Mouse (Mus musculus): Measurements from ENCODE around the gene St5.

The St5 gene

DNA sequence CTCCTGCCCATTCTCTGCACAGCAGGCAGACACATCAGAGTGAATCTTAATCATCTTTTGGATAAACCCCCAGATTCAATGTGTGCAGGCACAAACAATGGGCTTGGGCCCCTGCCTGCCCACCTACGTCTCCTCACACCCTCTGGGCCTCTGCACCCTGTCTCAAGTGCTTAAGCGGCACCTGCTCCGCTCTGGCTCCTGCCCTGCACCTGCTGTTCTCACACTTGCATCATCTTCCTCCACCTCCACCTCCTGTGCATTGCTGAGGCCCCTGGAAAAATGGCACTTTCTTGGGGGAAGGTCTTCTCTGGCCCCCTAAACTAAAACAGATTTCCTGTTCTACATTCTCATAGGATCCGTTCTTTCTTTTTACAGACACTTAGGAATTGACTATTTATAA lies 169.5 kb downstream of the St5 start:
- DNase-seq (ENCODE audit: extremely low spot score, low read depth, low spot score) = no peak

DNA sequence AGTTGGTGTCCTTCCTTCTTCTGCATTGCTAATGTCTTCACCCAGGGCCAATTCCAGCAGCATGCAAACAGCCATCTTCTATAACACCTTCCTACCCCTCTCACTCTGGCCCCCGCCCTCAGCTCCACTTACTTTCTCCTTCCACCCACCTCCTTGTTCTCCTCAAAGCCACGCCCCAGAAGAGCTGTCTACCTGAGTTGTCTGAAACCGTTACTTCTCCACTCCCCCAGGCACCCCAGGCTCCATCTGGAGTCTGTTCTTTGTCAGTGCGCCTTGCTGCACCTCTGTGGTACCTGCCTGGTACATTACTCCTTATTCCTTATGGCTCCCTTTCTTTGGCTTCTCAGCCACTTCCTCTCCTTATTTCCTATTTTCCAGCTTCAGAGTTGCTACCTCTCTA lies 170.3 kb downstream of the St5 start:
- DNase-seq (ENCODE audit: extremely low spot score, low read depth, low spot score) = no peak

DNA sequence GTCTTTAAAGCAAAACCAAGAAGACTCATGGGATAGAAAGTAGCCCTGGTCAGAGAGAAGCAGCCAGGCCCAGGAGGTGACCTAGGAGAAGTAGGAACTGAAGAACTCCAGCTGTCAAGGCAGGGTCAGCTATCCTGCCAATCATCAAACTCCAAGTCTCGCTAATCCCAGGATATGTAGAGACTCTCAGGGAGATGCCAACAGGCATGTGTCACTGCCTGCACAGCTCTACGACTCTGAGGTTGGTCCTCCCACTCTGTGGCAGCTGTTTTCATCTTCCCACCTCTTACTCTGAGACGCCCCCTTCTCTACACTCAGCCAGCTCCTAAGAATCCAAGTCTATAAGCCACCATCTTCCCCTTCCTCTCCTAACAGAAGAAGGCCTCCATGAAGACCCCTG lies 170.7 kb downstream of the St5 start:
- no peak for DNase-seq (ENCODE audit: extremely low spot score, low read depth, low spot score)

DNA sequence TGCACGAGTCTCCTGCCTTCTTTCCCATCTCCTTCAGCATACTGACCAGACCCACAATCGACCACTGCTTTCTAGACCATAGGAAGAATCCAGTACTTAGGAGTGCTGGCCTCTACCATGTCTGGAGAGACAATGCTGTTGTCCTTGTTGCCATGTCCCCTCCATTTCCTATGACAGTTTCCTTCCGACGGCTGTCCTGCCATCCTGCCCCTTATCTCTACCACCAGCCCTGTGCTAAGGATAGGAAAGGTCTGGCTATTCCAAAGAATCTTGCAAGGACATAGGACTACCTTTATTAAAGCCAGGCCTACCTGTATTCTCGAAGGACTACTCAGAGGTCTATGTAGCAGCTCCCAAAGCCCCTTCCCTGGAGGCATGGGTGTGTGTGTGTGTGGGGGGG lies 171.9 kb downstream of the St5 start:
- no peak for DNase-seq (ENCODE audit: extremely low spot score, low read depth, low spot score)

DNA sequence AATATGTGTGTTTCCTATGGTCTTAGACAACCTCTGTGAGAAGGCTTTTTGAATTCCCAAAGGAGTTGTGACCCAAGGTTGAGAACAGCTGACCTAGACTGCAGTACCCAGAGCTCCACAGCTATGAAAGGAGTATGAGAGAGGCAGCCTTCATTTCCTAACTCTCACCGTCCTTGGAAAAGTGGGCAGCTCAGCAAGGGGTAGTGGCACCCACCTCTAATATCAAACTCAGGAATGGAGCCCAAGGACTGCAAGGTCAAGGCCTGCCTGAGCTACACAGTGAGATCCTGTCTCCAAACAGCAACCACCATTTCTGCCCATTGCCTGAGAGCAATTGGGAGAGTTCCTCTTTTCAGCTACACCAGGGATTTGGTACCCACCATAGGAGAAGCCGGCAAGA lies 173.7 kb downstream of the St5 start:
- DNase-seq (ENCODE audit: extremely low spot score, low read depth, low spot score) = no peak

DNA sequence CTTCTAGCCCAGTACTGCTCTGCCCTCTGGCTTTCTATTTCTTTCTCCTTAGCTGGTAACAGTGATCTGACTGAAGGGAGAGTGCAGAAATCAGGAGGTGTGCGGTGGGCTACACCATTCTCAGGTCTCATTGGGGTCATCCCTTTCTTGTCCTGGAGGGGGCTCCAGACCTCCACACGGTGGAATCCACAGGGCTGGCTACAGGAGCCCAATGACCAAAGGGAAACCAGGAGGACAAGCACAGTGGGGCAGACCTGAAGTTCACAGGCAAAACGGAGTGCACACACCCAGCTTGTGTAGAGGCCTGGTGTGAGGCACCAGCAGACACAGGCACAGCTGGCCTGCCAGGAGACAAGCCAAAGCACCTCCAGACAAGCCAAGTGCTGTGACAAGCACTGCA lies 175.0 kb downstream of the St5 start:
- DNase-seq (ENCODE audit: extremely low spot score, low read depth, low spot score) = no peak

DNA sequence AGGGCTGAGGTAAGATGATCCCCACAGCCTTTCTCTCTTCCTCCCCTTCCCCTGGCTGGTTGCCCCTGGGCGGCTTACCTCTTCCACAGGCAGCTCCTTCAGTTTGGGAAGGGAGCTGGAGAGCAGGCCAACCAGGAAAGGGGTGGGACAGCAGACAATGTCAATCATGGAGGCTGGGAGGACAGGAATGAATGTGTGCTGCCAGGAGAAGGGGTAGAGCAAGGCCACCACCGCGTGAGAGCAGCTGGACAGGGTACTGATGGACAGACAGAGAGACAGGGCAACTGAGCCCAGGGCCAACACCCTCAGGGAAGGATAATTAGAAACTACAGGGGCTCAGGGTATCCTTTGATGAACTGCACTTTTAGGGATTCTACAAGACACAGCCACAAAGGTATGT lies 175.9 kb downstream of the St5 start:
- no peak for DNase-seq (ENCODE audit: extremely low spot score, low read depth, low spot score)

DNA sequence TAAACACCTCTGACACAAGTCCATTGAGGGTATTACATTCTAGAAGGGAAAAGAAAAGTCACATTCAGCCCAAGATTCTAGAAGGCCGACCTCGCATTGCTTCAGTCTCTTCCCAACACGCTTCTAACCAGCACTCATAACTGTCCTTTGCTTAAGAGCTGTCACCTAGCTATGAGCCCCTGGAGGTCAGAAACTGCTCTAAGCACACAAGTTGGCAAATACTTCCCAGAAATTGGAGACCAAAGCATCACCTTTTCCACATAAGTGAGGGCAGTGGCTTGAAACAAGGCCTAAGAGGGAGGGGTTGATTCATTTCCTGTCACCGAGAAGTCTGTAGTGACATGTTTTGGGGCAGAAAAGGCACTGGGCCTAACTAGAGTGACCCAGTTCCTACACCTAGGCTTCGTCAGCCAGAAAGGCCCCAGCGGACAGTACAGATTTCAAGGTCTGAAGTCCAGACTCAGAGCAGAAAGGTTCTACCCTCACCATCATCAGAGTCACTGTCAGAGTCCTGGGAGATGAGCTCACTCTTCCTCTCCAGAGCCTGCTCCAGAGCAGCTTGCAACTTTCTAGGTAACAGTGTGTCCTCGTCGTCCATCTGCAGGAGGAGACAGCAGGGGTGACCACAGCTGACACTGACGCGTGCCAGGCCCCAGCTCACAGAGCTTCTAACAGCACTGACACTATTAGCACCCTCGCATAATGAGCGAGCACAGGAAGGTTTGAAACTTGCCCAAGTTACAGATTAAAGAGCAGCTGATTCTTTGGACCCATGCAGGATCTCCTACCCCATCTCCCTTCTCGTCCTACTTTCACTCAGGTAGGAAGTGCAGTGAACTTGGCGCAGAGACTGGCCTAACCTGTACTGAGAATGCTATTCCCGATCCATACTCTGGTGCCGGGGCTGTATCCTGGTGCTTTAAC lies 177.4 kb downstream of the St5 start:
- DNase-seq (ENCODE audit: extremely low spot score, low read depth, low spot score) = no peak

DNA sequence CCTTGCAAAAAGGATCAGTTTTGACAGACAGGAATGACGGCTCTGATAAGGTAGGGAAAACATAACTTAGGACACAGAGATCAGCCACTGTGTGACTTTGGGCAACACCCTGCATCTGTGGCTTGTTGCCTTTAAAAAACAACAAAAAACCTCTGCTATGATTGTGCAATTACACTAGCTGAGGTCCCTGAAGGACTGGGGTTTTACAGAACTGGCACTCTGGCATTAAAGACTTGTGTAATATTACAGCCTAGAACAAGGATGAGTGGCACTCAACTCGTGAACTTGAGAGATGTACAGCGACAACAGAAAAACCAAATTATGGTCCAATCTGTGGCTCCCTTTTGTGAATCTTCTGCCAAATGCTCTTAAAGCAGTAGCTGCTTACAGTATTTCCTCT lies 178.6 kb downstream of the St5 start:
- no peak for DNase-seq (ENCODE audit: extremely low spot score, low read depth, low spot score)

DNA sequence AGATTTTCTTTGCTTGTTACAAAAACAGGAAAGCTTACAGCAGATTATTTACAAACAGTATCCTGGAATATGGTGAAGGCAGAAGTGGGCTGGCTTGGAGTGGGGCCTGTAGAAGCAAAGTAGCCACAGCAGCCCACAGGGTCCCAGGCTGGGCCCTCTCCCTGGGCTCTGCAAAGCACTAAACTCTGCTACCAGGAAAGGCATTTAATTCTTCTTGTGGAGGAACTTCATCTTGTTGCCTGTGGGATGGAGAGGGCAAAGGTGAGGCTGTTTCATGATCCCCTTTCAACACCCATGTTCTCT lies 179.0 kb downstream of the St5 start:
- no peak for DNase-seq (ENCODE audit: extremely low spot score, low read depth, low spot score)

DNA sequence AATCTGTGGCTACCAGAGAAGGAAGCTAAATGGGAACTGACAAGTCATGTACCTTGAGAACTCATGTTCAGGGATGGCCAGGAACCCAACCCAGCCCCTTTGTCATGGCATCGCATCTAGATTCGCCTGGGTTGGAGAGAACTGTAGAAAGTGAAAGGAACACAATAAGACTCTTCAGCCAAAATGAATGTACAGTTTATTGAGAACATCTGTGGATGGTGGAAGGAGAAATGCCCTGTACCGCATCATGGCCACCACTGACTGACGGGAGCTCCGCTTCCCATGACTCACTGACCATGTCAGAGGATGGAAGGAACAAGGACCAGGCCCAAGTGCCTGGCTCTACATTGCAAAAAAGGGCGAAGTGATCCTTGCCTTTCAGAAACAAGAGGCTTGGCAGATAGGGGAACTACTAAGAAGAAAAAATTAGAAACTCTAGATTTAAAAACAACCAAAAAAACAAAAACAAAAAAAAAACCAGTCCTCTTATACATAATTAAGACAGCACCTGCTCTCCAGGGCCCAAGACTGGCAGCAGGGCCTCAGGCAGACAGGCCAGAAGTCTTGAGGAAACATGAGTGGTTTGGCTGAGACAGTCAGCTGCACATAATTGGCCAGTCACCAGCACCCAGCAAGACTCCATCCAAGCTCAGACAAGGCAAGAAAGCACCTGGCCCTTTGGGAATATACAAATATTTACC lies 179.5 kb downstream of the St5 start:
- DNase-seq (ENCODE audit: extremely low spot score, low read depth, low spot score) = no peak

DNA sequence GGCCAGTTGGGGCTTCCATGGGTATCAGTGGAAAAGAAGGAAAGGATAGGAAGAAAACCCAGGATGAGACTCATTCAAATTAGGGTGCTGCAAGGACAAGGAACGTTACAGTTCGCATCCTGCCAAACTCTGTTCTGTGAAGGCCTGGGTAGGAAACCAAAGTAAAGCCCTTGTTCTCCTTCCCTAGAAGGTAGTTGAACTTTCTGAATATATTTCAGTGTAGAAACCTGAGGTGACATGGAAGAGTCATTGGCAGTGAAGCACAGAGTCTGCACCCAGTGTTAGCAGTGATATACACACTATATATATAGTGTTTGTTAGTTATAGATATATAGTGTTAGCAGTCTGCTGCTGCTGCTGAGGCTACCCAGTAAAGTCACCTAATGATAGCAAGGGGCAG lies 180.1 kb downstream of the St5 start:
- DNase-seq (ENCODE audit: extremely low spot score, low read depth, low spot score) = no peak

DNA sequence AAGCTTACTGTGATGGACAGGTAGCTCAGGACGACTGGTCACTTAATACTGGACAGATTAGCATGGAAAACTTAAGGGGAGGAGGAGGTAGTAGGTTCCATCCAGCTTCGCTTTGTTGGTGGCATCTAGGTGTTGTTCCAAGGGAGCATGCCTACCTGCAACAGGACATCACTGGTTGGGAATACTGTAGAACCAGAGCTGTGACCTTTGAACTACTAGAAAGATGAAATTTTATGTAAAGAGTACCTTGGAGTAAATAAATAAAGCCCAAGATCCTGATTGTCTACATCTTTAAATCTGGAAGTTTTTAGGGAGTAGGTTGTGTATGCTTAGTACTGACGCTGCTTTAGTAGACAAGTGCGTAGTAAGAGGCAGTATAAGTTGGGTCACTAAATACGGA lies 181.3 kb downstream of the St5 start:
- DNase-seq (ENCODE audit: extremely low spot score, low read depth, low spot score) = no peak

DNA sequence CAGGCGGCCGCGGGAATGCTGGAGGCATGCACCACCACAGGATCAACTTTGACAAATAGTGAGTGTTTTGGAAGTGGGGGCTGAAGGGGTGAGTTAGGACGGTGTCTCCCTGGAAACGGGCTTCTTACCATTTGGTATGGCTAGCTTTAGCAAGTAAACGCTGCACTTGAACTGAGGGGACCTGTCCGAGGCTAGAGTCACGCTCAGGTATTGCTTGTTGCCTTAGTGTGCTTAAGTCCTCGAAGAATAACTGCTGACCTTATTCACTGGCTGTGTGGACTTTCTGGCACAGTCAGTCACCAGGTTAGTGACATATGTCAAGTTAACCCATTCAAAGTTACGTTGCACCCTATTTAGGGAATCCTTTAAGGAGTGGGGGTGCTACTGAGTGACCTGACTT lies 183.5 kb downstream of the St5 start:
- no peak for DNase-seq (ENCODE audit: extremely low spot score, low read depth, low spot score)

DNA sequence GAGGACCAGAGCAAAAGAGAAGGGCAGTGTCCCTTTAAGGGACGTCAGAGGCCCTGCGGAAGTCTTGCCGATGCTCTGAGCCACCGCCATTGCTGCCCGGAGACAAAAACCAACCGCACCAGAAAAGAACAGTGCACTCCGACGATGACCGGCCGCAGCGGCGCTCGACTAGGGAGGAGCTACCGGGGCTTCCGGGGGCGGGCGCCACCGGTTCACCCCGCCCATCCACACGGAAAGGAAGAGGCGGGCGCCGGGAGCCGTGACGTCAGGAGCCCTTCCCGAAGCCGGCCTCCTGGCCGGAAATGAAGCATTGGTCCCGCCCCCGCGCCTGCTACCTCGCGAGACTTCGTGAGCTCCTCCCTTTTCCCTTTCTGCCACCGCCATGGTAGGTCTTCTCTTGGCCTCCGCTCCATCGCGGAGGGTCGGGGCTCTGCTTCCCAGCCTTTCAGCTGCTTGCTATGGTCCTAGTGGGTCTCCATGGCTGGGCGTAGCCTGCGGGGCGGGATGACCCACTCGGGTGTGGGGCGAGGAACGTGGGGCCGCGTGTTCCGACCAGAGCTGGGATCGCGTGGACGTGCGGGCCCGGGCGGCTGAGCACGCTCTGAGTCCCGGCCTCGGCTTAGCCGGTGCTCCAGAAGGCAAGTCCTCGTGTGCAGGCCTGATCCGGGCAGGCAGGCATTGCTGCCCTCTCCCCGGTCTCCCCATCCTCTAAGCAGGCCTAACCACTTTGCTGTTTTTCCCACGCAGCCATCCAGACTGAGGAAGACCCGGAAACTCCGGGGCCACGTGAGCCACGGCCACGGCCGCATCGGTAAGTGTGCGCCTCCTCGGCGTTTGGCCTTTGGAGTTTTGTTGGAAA lies 184.3 kb downstream of the St5 start, which contains the start of gene Rpl27a:
TSS of gene Rpl27a (plus strand) at position 310 of the 859 bp plus-strand sequence.
- DNase-seq (ENCODE audit: extremely low spot score, low read depth, low spot score) = peak; percentile 86

DNA sequence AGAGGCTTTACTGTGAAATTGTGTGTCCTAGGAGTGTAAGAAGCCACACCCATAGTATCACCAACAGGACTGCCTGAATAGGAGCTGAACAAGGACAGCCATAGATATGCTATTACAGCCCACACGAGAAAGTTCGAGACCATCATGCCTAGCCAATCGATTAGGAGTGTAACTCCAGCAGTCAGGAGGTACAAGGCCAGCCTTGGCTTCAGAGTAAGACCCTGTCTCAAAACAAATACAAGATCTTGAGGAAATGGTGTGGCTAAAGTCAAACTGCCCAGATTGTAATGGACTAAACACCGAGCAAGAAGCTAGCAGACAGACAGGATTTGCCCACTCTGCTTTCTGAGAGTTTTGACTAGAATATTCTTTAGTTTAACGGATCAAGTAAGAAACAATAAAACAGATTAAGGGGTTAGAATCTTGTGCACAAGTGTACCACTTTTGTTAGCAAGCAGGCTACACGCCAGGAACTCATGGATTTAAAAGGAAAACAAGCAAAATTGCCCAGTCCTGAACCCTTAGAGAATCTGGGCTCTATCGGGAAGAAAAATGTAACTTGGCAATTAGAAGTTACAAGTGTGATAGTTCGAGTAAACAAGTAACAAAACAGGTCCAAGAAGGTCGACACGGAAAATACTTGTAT lies 185.2 kb downstream of the St5 start:
- DNase-seq (ENCODE audit: extremely low spot score, low read depth, low spot score) = no peak

DNA sequence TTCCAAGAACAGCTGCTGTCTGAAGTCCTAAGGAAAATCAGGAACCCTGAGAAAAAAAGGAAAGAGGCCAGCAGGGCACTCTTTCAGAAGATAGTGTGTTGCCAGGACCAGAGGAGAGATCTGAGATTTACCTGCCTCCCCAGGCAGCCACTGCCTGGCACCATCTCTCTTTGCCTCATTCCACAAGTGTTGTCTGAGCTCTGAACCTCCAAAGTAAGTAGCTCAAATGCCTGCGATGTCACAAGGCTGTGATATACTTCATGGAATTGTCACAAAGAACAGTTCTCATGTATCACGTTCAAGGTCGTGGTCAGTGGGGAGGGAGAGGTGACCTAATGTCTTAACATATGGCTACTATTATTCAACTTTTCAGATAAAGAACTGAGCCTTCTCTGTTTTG lies 186.9 kb downstream of the St5 start:
- DNase-seq (ENCODE audit: extremely low spot score, low read depth, low spot score) = no peak

DNA sequence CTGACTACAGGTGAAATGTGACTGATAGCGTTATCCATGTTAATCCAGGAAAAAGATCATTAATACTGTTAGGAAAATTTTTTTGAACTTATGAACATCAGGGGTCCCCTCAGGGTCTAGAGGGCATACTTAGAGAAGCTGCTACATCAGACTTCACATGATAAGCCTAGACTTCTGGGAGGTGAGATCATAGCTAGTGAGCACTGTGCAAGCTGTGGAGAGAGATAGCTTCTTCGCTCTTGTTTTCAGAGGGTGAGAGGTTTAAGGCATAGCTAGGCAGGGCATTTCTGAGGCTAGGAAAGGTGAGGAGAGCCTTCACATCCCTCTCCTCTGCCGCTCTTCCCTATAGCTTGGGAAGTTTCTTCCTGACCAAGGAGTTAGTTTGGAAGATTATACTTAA lies 191.6 kb downstream of the St5 start:
- no peak for DNase-seq (ENCODE audit: extremely low spot score, low read depth, low spot score)

DNA sequence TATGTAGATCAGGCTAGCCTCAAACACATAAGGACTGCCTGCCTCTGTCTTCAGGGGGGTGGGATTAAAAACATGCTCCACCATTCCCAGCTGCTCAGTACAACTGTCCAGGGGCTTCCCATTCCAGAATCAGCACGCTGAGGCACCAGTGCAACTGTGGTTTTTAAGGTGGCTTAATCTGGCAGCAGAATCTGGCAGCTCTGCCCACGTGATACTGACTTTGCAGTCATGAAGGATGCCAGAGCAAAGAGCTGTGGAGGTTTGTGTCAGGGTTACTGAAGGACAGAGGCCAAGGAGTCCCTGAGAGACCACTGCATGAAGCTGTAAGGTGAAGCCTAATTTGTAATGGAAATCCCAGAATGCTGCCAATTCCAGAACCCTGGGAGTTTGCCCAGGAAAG lies 192.6 kb downstream of the St5 start:
- no peak for DNase-seq (ENCODE audit: extremely low spot score, low read depth, low spot score)

DNA sequence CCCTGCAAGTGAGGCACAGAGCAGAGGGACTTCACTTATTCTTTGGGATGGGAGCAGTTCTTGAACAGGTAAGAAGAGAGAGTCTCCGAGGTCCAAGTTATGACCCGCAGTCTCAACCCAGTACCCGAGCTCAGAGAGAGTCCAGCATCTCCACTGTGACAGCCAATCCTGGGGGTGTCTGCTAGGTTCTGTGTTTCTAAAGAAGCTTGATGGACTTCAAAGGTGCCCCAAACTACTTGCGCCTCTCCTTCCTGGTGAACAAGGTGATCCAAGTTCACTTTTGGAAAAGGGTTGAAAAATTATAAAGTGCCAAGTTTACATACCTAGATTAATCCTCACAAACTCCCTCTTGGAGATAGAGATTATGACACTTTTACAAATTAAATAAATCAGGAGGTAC lies 195.4 kb downstream of the St5 start, which contains the start of gene Trim66:
TSS of gene Trim66 (minus strand) at position 101 of the 400 bp plus-strand sequence.
- no peak for DNase-seq (ENCODE audit: extremely low spot score, low read depth, low spot score)

DNA sequence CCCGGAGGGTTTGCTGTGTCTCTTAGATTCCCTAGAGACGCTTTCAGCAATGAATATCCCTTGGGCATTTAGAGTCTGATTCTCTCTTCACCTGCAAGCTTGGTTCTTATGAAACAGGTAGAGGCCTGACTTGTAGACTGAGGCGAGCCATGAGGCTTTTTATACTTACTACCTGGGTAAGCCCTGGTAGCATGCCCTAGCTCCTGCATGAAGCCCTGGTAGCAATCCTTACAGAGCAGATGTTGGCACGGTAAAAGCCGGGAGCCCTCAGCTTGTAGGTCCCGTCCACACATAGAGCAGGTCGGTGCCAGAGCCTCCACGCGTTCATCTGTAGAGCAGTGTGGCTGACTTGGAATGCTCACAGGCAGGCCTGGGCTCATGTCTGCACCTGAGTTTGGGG lies 195.8 kb downstream of the St5 start:
- no peak for DNase-seq (ENCODE audit: extremely low spot score, low read depth, low spot score)

Measured in hindlimb bud, embryonic 11.5 days (tissue).